Mouse (Mus musculus): Measurements from ENCODE around the gene Synpo2l.

- TF ChIP-seq CTCF (IDR thresholded peaks at IDR 0.05; ENCODE audit: control insufficient read depth, insufficient read depth, insufficient replicate concordance, low read depth, low read length) (no peak), POLR2A (IDR thresholded peaks at IDR 0.05; ENCODE audit: control insufficient read depth, low read depth, low read length) (no peak)
Observed at GRCm38 (mm10) chr14:20631253-20631652, 36.9 kb downstream of the Synpo2l start.

Data from testis, adult 2 months (tissue).